Mouse (Mus musculus) neural tube, embryonic 13.5 days (tissue): ENCODE data around the gene Crygd. TPM values are rescaled to one million over a fixed set of nuclear protein-coding genes. Genes with fewer than 3 reads are reported as not detected.

Experiments used
- ATAC-seq: fragments of 200-750 bp; cut with Nextera tagmentation; 2 replicates; pipeline ENCODE4 v1.8.0; 2017; ENCODE audit warnings: low read depth, mild to moderate bottlenecking, moderate TSS enrichment, moderate library complexity
- H3K27ac ChIP-seq: fragments of 300-500 bp; sonication (generic); replicated peaks from 2 replicates; pipeline ENCODE4 v1.5.1; 2015; ENCODE audit warnings: moderate library complexity, mild to moderate bottlenecking, inconsistent platforms
- H3K27me3 ChIP-seq: fragments of 300-500 bp; sonication (generic); 2 replicates; pipeline ENCODE4 v1.6.1; 2015; ENCODE audit warnings: mild to moderate bottlenecking, inconsistent platforms
- H3K36me3 ChIP-seq: fragments of 300-500 bp; sonication (generic); 2 replicates; pipeline ENCODE4 v1.6.1; 2015; ENCODE audit warnings: mild to moderate bottlenecking, inconsistent platforms
- H3K4me1 ChIP-seq: fragments of 300-500 bp; sonication (generic); replicated peaks from 2 replicates; pipeline ENCODE4 v1.6.1; 2015; ENCODE audit warnings: inconsistent platforms
- H3K4me2 ChIP-seq: fragments of 300-500 bp; sonication (generic); 2 replicates; pipeline ENCODE4 v1.6.1; 2015; ENCODE audit warnings: inconsistent platforms, mild to moderate bottlenecking, moderate library complexity
- H3K4me3 ChIP-seq: fragments of 300-500 bp; sonication (generic); 2 replicates; pipeline ENCODE4 v1.5.1; 2015; ENCODE audit warnings: mild to moderate bottlenecking, inconsistent platforms
- H3K9ac ChIP-seq: fragments of 300-500 bp; sonication (generic); 2 replicates; pipeline ENCODE4 v1.6.1; 2015; ENCODE audit warnings: moderate library complexity, mild to moderate bottlenecking, inconsistent platforms
- H3K9me3 ChIP-seq: fragments of 300-500 bp; sonication (generic); 2 replicates; pipeline ENCODE4 v1.6.1; 2016; ENCODE audit warnings: inconsistent platforms
- WGBS: fragments of 180-500 bp; shearing (Covaris S2); methylation state at CpG from one replicate; pipeline ENCODE4 v1.1.7; 2015; 5-methylcytosine and 5-hydroxymethylcytosine counted together
- polyA plus RNA-seq: library from polyadenylated mRNA; unstranded; fragments of >200 nt; fragmentation: Nextera tagmentation; extraction: Ambion mirVana; gene quantifications from 2 replicates; pipeline ENCODE4 v1.2.1, GENCODE M21; 2015

Crygd gene
- polyA plus RNA-seq, 1 experiment from 2014 or later, result not detected

DNA sequence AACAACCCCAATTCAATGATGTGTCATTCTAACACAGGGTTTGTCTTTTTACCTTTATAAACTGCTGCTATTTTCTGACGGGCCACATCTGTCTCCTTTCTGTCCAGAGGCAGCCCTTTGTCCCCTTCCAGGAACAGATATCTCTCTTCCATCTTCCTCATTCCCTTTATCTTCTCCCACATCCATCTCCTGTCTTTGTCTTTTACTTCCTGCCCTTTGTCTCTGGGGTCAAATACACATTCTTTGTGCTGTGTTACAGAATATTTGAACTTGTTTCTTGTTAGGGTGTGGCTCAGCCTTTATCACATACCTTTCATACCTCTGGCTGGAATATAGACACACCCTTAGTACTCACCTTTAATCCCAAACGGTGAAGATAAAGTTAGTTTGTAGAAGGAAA, 25.7 kb downstream of the Crygd start:
- no peak overlapping the region for H3K4me2 ChIP-seq
- 80% methylated on average over 2 of the region's 2 CpGs for WGBS
- H3K9ac ChIP-seq, result no peak overlapping the region
- no peak overlapping the region for H3K27ac ChIP-seq
- H3K4me3 ChIP-seq, result no peak overlapping the region
- no peaks in the 10 kb centered on the region for H3K9me3 ChIP-seq
- H3K36me3 ChIP-seq, result no peaks in the 10 kb centered on the region
- ATAC-seq, result no peak
- H3K27me3 ChIP-seq, result no peaks in the 10 kb centered on the region
- H3K4me1 ChIP-seq, result no peaks in the 10 kb centered on the region

- H3K4me2 ChIP-seq, result no peak overlapping the region
- no peaks in the 10 kb centered on the region for H3K36me3 ChIP-seq
- H3K27ac ChIP-seq, result no peak overlapping the region
- H3K9me3 ChIP-seq, result no peaks in the 10 kb centered on the region
- no peak overlapping the region for H3K9ac ChIP-seq
- WGBS, result 42% methylated on average over 3 of the region's 3 CpGs
- ATAC-seq, result no peak
- no peaks in the 10 kb centered on the region for H3K4me1 ChIP-seq
- H3K4me3 ChIP-seq, result no peak overlapping the region
- H3K27me3 ChIP-seq, result no peaks in the 10 kb centered on the region
These were observed 27.7 kb downstream of the Crygd start for GRCm38 (mm10) chr1:65035513-65035912.

- H3K27me3 ChIP-seq, result no peaks in the 10 kb centered on the region
- no peak within 1 kb of the TSS for H3K27ac ChIP-seq
- ATAC-seq, result no peak
- H3K9ac ChIP-seq, result no peak within 1 kb of the TSS
- H3K4me2 ChIP-seq, result no peak within 1 kb of the TSS
- no peak within 1 kb of the TSS for H3K4me3 ChIP-seq
- H3K36me3 ChIP-seq, result no peaks in the 10 kb centered on the region
- H3K4me1 ChIP-seq, result no peaks in the 10 kb centered on the region
- H3K9me3 ChIP-seq, result no peaks in the 10 kb centered on the region
These were observed 30.6 kb downstream of the Crygd start, which contains the start of gene Akr1cl for GRCm38 (mm10) chr1:65032641-65033040. Gene Akr1cl, minus strand, starts transcription at chr1:65032759.

GRCm38 (mm10) chr1:65028206-65028605, 35.0 kb downstream of the Crygd start:
- Histone ChIP-seq H3K36me3 (no peaks in the 10 kb centered on the region), H3K27ac (no peak overlapping the region), H3K27me3 (no peaks in the 10 kb centered on the region), H3K9me3 (no peaks in the 10 kb centered on the region), H3K4me3 (no peak overlapping the region), H3K4me2 (no peak overlapping the region), H3K9ac (no peak overlapping the region), H3K4me1 (no peaks in the 10 kb centered on the region)
- 74% methylated on average over 9 of the region's 9 CpGs for WGBS
- no peak for ATAC-seq

- ATAC-seq, result no peak
- H3K4me2 ChIP-seq, result no peak overlapping the region
- H3K9ac ChIP-seq, result no peak overlapping the region
- no peaks in the 10 kb centered on the region for H3K36me3 ChIP-seq
- no peaks in the 10 kb centered on the region for H3K9me3 ChIP-seq
- H3K27me3 ChIP-seq, result no peaks in the 10 kb centered on the region
- 83% methylated on average over 4 of the region's 4 CpGs for WGBS
- H3K27ac ChIP-seq, result no peak overlapping the region
- H3K4me1 ChIP-seq, result no peaks in the 10 kb centered on the region
- H3K4me3 ChIP-seq, result no peak overlapping the region
These were observed 50.5 kb downstream of the Crygd start for GRCm38 (mm10) chr1:65012726-65013125.

Other genes starting within 250 kb of the Crygd start
- 9.8 and 13.7 TPM in 2 replicates for gene Plekhm3, start 106.6 kb downstream of the Crygd start, polyA plus RNA-seq
- 0.21 TPM in 1 of 2 replicates, not detected in the other for gene Akr1cl, start 30.7 kb downstream of the Crygd start, polyA plus RNA-seq
- not detected in 2 replicates for gene Cryge, start 12.3 kb downstream of the Crygd start, polyA plus RNA-seq
- not detected in 2 replicates for gene Crygc, start 10.2 kb upstream of the Crygd start, polyA plus RNA-seq
- gene Crygb, start 18.8 kb upstream of the Crygd start, polyA plus RNA-seq, result 0.77 TPM in 1 of 2 replicates, not detected in the other
- not detected in 2 replicates for gene Cryga, start 39.9 kb upstream of the Crygd start, polyA plus RNA-seq
- gene Gm28845, start 56.1 kb upstream of the Crygd start, polyA plus RNA-seq, result not detected in 2 replicates
- 0.34 and 0.38 TPM in 2 replicates for gene D630023F18Rik, start 59.8 kb upstream of the Crygd start, polyA plus RNA-seq
- gene Idh1, start 123.0 kb upstream of the Crygd start, polyA plus RNA-seq, result 473 and 478 TPM in 2 replicates
- 10.6 and 11.4 TPM in 2 replicates for gene Pikfyve, start 123.2 kb upstream of the Crygd start, polyA plus RNA-seq
- gene Pth2r, start 218.6 kb upstream of the Crygd start, polyA plus RNA-seq, result 2.5 and 3.4 TPM in 2 replicates